Mouse (Mus musculus) thymus, adult 2 months (tissue): ENCODE results near the gene Them7.

ENCODE experiments used
- CTCF ChIP-seq: fragments of 200-500 bp; IDR thresholded peaks from 2 replicates; pipeline ENCODE4 v1.5.1; 2012; ENCODE audit warnings: mild to moderate bottlenecking, control low read depth, low read length, moderate library complexity, borderline replicate concordance; ENCODE audit not compliant: control insufficient read depth, poor library complexity, insufficient read depth; ENCODE audit errors: extremely low read depth
- POLR2A ChIP-seq: fragments of 200-500 bp; IDR thresholded peaks from 2 replicates; pipeline ENCODE4 v1.6.1; 2012; ENCODE audit warnings: mild to moderate bottlenecking, low read length, control low read depth, moderate library complexity; ENCODE audit not compliant: control insufficient read depth, poor library complexity, insufficient read depth; ENCODE audit errors: extremely low read depth

DNA sequence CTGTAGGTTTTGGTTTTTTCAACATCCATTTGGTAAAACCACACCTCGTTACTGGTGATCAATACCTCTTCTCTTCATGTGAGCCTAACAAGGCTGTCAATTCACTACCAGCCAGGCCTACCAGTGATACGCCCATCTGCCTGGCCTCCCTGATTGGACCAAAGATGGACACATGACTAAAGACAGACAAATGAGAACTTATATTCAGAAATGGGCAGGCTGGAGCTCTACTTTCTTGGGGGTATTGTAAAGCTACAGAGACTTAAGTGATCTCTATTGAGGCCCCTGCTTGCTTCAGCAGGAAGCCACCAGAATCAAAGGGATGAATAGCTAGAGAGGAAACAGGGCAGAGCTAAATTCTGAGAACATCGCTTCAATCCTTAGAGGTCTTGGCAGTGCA lies 133.9 kb downstream of the Them7 start:
- TF ChIP-seq CTCF (no peak), POLR2A (no peak)
